ENCODE assay signal across 8 mouse cellular contexts in genomic region chr2:10142472-10143454, GRCm38 (mm10). TPM values are rescaled to one million over a fixed set of nuclear protein-coding genes. Genes with fewer than 3 reads are reported as not detected.
DNase-seq lines count a peak whose midpoint lies in the region; ATAC-seq lines count a peak whose summit lies in the region.

No protein-coding gene starts in this region.

- WGBS in hindbrain, embryonic 16.5 days: 27% methylated on average over 8 of the region's 8 CpGs

- no peaks in the 10 kb centered on the region for H3K27me3 ChIP-seq in hindbrain, embryonic 16.5 days (replicated peaks; ENCODE audit: control insufficient read depth, insufficient read depth, low read length)

- H3K9ac ChIP-seq in hindbrain, embryonic 16.5 days (ENCODE audit: low read depth, low read length): no peak overlapping the region

- H3K27ac ChIP-seq in hindbrain, embryonic 16.5 days (ENCODE audit: low read depth, low read length): no peak overlapping the region

- peak; percentile 86 for ATAC-seq in frontal cortex, adult (ENCODE audit: low TSS enrichment)
- ATAC-seq in hindbrain, embryonic 16.5 days: peak; percentile 88
- ATAC-seq in erythroblast, adult 5-6 weeks (replicated peaks; ENCODE audit: low FRiP score, poor library complexity, severe bottlenecking): no peak

- no peak overlapping the region for H3K4me3 ChIP-seq in hindbrain, embryonic 16.5 days (ENCODE audit: low read length)

- H3K4me2 ChIP-seq in hindbrain, embryonic 16.5 days (ENCODE audit: low read length): no peak overlapping the region

- peak; percentile 75 for DNase-seq in NIH3T3 (ENCODE audit: low read depth)
- DNase-seq in cerebellum, adult 18-20 months: peak; percentile 30 to 42
- peak; percentile 59 for DNase-seq in left cerebral cortex, adult 11 months (ENCODE audit: low spot score)
- DNase-seq in lung, postnatal 36 days: peak; percentile 89
- peak; percentile 44 to 50 for DNase-seq in right cerebral cortex, adult 2 months (ENCODE audit: low spot score in 2 of 2)

- H3K4me1 ChIP-seq in hindbrain, embryonic 16.5 days (ENCODE audit: control insufficient read depth, insufficient read depth, low read depth, low read length): no peaks in the 10 kb centered on the region

- no peaks in the 10 kb centered on the region for H3K36me3 ChIP-seq in hindbrain, embryonic 16.5 days (ENCODE audit: control insufficient read depth, insufficient read depth, low read length)

- no peaks in the 10 kb centered on the region for H3K9me3 ChIP-seq in hindbrain, embryonic 16.5 days (ENCODE audit: control insufficient read depth, low read length)

RNA-seq across cellular contexts. Expression of gene Itih5, which starts 10.6 kb away (rescaled TPM):
- polyA plus RNA-seq in hindbrain, embryonic 16.5 days (2015; fragmentation: Nextera tagmentation; extraction: Ambion mirVana): 9.8 and 10.9 TPM in 2 replicates
- 2.9 and 5.0 TPM in 2 replicates for total RNA-seq in erythroblast, adult 5-6 weeks (2015; ENCODE audit: low replicate concordance)
- total RNA-seq in erythroblast, adult 5-6 weeks (2017; ENCODE audit: low replicate concordance): 1.9 and 2.2 TPM in 2 replicates

RNA-seq across cellular contexts. Expression of gene Itih2, which starts 11.6 kb away (rescaled TPM):
- polyA plus RNA-seq in hindbrain, embryonic 16.5 days (2015; fragmentation: Nextera tagmentation; extraction: Ambion mirVana): 4.8 and 4.9 TPM in 2 replicates
- total RNA-seq in erythroblast, adult 5-6 weeks (2015; ENCODE audit: low replicate concordance): not detected in 2 replicates
- not detected in 2 replicates for total RNA-seq in erythroblast, adult 5-6 weeks (2017; ENCODE audit: low replicate concordance)

Comparison
In these comparisons a context has a peak if more than half of its experiments do, and no peak if none do; other contexts are left out.
1. DNase-seq: peak in every context shown above with its lines; median percentile 89 in lung, postnatal 36 days; 75 in NIH3T3; 59 in left cerebral cortex, adult 11 months; 47 in right cerebral cortex, adult 2 months; 36 in cerebellum, adult 18-20 months.